Mouse (Mus musculus): ENCODE measurements around the gene Tbc1d30. TPM values are rescaled to one million over a fixed set of nuclear protein-coding genes. Genes with fewer than 3 reads are reported as not detected.

The Tbc1d30 gene
- polyA plus RNA-seq, 1 experiment = 1.3 TPM

GRCm38 (mm10) chr10:121282436-121282835 lies 68.6 kb downstream of the Tbc1d30 start:
- Histone ChIP-seq H3K4me3 (ENCODE audit: control insufficient read depth, low read depth, low read length) (no peak overlapping the region), H3K36me3 (ENCODE audit: control insufficient read depth, insufficient read depth, low read length) (no peaks in the 10 kb centered on the region), H3K4me1 (ENCODE audit: control insufficient read depth, insufficient read depth, low read length) (no peaks in the 10 kb centered on the region), H3K27me3 (ENCODE audit: control insufficient read depth, insufficient read depth, low read length) (no peaks in the 10 kb centered on the region), H3K27ac (ENCODE audit: control insufficient read depth, insufficient read depth, low read depth, low read length) (no peak overlapping the region)
- no peak for TF ChIP-seq POLR2A (IDR thresholded peaks at IDR 0.05; ENCODE audit: control insufficient read depth, low read depth, low read length)
- no peak for TF ChIP-seq CTCF (IDR thresholded peaks at IDR 0.05; ENCODE audit: control insufficient read depth, insufficient read depth, insufficient replicate concordance, low read depth, low read length)

GRCm38 (mm10) chr10:121280943-121281342 lies 70.1 kb downstream of the Tbc1d30 start:
- no peak overlapping the region for H3K4me3 ChIP-seq (ENCODE audit: control insufficient read depth, low read depth, low read length)
- H3K4me1 ChIP-seq (ENCODE audit: control insufficient read depth, insufficient read depth, low read length) = no peaks in the 10 kb centered on the region
- H3K27me3 ChIP-seq (ENCODE audit: control insufficient read depth, insufficient read depth, low read length) = no peaks in the 10 kb centered on the region
- no peaks in the 10 kb centered on the region for H3K36me3 ChIP-seq (ENCODE audit: control insufficient read depth, insufficient read depth, low read length)
- TF ChIP-seq POLR2A (IDR thresholded peaks at IDR 0.05; ENCODE audit: control insufficient read depth, low read depth, low read length) (no peak), CTCF (IDR thresholded peaks at IDR 0.05; ENCODE audit: control insufficient read depth, insufficient read depth, insufficient replicate concordance, low read depth, low read length) (no peak)
- no peak overlapping the region for H3K27ac ChIP-seq (ENCODE audit: control insufficient read depth, insufficient read depth, low read depth, low read length)

GRCm38 (mm10) chr10:121277022-121277471 lies 74.0 kb downstream of the Tbc1d30 start:
- Histone ChIP-seq H3K27ac (ENCODE audit: control insufficient read depth, insufficient read depth, low read depth, low read length) (no peak overlapping the region), H3K4me1 (ENCODE audit: control insufficient read depth, insufficient read depth, low read length) (no peaks in the 10 kb centered on the region), H3K4me3 (ENCODE audit: control insufficient read depth, low read depth, low read length) (no peak overlapping the region), H3K36me3 (ENCODE audit: control insufficient read depth, insufficient read depth, low read length) (no peaks in the 10 kb centered on the region), H3K27me3 (ENCODE audit: control insufficient read depth, insufficient read depth, low read length) (no peaks in the 10 kb centered on the region)
- TF ChIP-seq POLR2A (IDR thresholded peaks at IDR 0.05; ENCODE audit: control insufficient read depth, low read depth, low read length) (no peak), CTCF (IDR thresholded peaks at IDR 0.05; ENCODE audit: control insufficient read depth, insufficient read depth, insufficient replicate concordance, low read depth, low read length) (no peak)

GRCm38 (mm10) chr10:121274964-121275363 lies 76.1 kb downstream of the Tbc1d30 start:
- H3K36me3 ChIP-seq (ENCODE audit: control insufficient read depth, insufficient read depth, low read length) = no peaks in the 10 kb centered on the region
- H3K4me1 ChIP-seq (ENCODE audit: control insufficient read depth, insufficient read depth, low read length) = no peaks in the 10 kb centered on the region
- no peak overlapping the region for H3K4me3 ChIP-seq (ENCODE audit: control insufficient read depth, low read depth, low read length)
- H3K27ac ChIP-seq (ENCODE audit: control insufficient read depth, insufficient read depth, low read depth, low read length) = no peak overlapping the region
- TF ChIP-seq POLR2A (IDR thresholded peaks at IDR 0.05; ENCODE audit: control insufficient read depth, low read depth, low read length) = no peak
- no peak for TF ChIP-seq CTCF (IDR thresholded peaks at IDR 0.05; ENCODE audit: control insufficient read depth, insufficient read depth, insufficient replicate concordance, low read depth, low read length)
- no peaks in the 10 kb centered on the region for H3K27me3 ChIP-seq (ENCODE audit: control insufficient read depth, insufficient read depth, low read length)

- Histone ChIP-seq H3K27me3 (ENCODE audit: control insufficient read depth, insufficient read depth, low read length) (no peaks in the 10 kb centered on the region), H3K27ac (ENCODE audit: control insufficient read depth, insufficient read depth, low read depth, low read length) (no peak overlapping the region), H3K4me3 (ENCODE audit: control insufficient read depth, low read depth, low read length) (no peak overlapping the region), H3K4me1 (ENCODE audit: control insufficient read depth, insufficient read depth, low read length) (peaks cover 3% of the 10 kb centered on the region), H3K36me3 (ENCODE audit: control insufficient read depth, insufficient read depth, low read length) (no peaks in the 10 kb centered on the region)
- TF ChIP-seq CTCF (IDR thresholded peaks at IDR 0.05; ENCODE audit: control insufficient read depth, insufficient read depth, insufficient replicate concordance, low read depth, low read length) (no peak), POLR2A (IDR thresholded peaks at IDR 0.05; ENCODE audit: control insufficient read depth, low read depth, low read length) (no peak)
These were observed 80.1 kb downstream of the Tbc1d30 start for GRCm38 (mm10) chr10:121271002-121271401.

- H3K27ac ChIP-seq (ENCODE audit: control insufficient read depth, insufficient read depth, low read depth, low read length) = no peak overlapping the region
- no peaks in the 10 kb centered on the region for H3K27me3 ChIP-seq (ENCODE audit: control insufficient read depth, insufficient read depth, low read length)
- H3K4me1 ChIP-seq (ENCODE audit: control insufficient read depth, insufficient read depth, low read length) = peaks cover 3% of the 10 kb centered on the region
- no peak overlapping the region for H3K4me3 ChIP-seq (ENCODE audit: control insufficient read depth, low read depth, low read length)
- TF ChIP-seq POLR2A (IDR thresholded peaks at IDR 0.05; ENCODE audit: control insufficient read depth, low read depth, low read length) (no peak), CTCF (IDR thresholded peaks at IDR 0.05; ENCODE audit: control insufficient read depth, insufficient read depth, insufficient replicate concordance, low read depth, low read length) (no peak)
- no peaks in the 10 kb centered on the region for H3K36me3 ChIP-seq (ENCODE audit: control insufficient read depth, insufficient read depth, low read length)
These were observed 82.3 kb downstream of the Tbc1d30 start for GRCm38 (mm10) chr10:121268771-121269170.

GRCm38 (mm10) chr10:121264204-121264575 lies 86.9 kb downstream of the Tbc1d30 start:
- no peaks in the 10 kb centered on the region for H3K36me3 ChIP-seq (ENCODE audit: control insufficient read depth, insufficient read depth, low read length)

More at GRCm38 (mm10) chr10:121264204-121264575, 86.9 kb downstream of the Tbc1d30 start:
- Histone ChIP-seq H3K27me3 (ENCODE audit: control insufficient read depth, insufficient read depth, low read length) (no peaks in the 10 kb centered on the region), H3K4me1 (ENCODE audit: control insufficient read depth, insufficient read depth, low read length) (peaks cover 3% of the 10 kb centered on the region), H3K4me3 (ENCODE audit: control insufficient read depth, low read depth, low read length) (no peak overlapping the region), H3K27ac (ENCODE audit: control insufficient read depth, insufficient read depth, low read depth, low read length) (no peak overlapping the region)
- TF ChIP-seq POLR2A (IDR thresholded peaks at IDR 0.05; ENCODE audit: control insufficient read depth, low read depth, low read length) (no peak), CTCF (IDR thresholded peaks at IDR 0.05; ENCODE audit: control insufficient read depth, insufficient read depth, insufficient replicate concordance, low read depth, low read length) (no peak)
